Mouse (Mus musculus): ENCODE results near the gene Apol8.
A peak's percentile ranks its signal among the peaks of the same experiment; 100 is the strongest.

GRCm38 (mm10) chr15:77756848-77757247 lies at the start of gene Apol8:
- TF ChIP-seq CTCF (IDR thresholded peaks at IDR 0.05; ENCODE audit: low read depth) (peak; percentile 100), EP300 (IDR thresholded peaks at IDR 0.05; ENCODE audit: low read depth) (no peak)

Data from liver, postnatal 0 days (tissue).